Mouse (Mus musculus): Measurements from ENCODE around the gene Slc4a8. TPM values are rescaled to one million over a fixed set of nuclear protein-coding genes. Genes with fewer than 3 reads are reported as not detected.

Gene Slc4a8
- 10 to 100 TPM; 84.1 to 84.7 TPM for total RNA-seq (2021)

DNA sequence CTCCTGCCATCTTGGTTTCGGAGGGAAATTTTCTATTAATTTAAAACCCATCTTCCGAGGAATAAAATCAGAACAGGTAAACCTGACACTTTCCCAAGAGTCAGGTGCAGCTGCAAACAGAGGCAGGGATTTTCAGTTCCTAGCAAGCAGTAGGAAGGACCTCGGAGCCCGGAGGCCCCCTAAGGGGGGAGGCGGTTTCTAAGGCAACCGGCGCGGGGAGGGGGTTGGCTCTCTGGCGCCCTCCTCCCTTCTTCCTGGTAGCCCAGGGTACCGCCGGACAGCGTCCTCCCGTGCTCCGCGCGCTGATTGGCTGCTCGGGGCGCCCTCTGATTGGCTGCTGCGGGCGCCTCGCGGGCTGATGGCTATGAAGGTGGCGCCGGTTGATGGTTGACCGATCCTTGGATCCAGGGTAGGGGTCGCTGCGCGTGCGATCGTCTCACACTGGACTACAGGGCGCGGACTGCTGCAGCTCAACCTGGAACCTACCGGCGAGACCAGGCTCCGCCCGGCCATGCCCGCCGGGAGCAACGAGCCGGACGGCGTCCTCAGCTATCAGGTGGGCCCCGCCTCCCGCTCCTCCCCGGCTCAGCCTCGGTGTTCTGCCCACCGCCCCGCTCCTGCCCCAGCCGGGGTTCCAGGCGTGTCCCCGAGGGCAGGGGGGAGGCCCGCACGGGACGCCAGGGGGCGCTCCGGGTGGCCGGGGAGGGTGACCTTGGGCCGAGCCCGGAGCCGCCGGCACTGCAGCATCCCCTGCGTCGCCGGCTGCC lies at the start of gene Slc4a8:
Slc4a8 (plus strand) TSS at position 329 of the 767 bp plus-strand sequence.
- intact Hi-C loops (cut with DNase I): no loop called here

DNA sequence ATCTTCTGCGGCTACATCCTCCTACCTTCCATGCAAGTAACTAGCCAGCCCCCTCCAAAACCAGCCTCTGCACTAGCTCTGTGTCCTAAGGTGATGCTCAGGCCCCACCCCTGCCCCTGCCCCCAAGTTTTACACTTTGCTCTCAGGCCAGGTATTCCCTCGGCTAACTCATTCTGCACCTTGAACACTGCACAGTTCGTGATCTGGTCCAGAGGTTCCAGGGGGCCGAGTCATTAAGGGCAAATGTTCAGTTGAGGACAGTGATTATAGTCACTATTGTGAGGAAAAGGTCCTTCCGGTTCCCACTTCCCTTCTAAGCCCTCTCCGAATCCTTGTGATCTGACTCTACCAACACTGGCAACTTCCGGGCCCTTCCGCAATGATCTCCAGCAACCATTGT lies 47.1 kb upstream of the Slc4a8 start:
- DNase-seq (ENCODE audit: extremely low spot score in 1 of 2, low spot score in 2 of 2): no peak
- intact Hi-C loops (cut with DNase I): no loop called here

More for the DNA sequence above, at the start of gene Slc4a8:
- DNase-seq (ENCODE audit: extremely low spot score in 1 of 2, low spot score in 2 of 2): peak; percentile 92 to 95

DNA sequence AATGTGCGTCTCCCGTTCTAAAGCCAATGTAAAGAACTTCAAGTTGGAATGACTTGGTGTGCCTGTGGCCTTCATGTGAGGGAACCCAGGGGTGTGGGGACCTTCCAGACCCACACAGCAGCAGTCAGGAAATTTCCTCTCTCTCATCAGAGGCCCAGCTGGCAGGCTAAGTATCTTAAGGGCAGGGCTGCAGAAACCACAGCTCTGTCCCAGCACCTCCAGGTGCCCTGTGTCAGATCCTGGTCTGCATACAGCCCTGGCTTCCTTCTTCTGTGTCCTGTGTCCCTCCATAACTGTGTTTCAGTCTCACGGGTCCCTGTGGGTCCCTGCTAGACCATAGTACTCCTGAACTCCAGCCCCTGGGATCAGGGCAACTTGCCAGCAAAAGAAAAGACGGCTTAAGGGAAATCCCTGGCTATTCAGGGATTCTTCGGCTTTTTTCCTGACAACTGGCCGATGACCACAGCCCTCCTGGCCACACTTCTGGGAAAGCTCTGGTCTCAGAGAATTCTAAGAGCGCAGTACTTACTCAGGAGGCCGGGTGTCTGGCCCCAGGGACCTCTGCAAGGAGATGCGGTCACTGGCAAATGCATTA lies 46.1 kb upstream of the Slc4a8 start:
- no peak for DNase-seq (ENCODE audit: extremely low spot score in 1 of 2, low spot score in 2 of 2)
- intact Hi-C loops (cut with DNase I): no loop called here

DNA sequence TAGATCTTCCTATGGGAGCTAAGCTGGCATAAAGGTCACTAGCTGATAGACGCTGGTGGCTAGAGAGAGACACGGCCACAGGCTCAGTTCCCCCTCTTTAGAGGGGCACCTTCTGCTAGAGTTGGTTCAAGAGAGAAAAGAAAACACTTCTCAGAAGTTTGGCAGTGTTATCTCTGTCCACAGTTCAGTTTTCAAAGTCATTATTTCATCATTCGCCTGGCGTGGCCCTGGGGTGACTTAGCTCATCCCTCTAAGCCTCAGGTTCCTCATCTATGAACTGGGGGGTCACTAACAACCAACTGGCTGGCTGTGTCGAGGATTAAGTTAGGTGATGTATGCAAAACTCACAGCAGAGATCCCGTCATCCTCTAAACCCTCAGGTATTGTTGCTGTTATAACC lies 43.6 kb upstream of the Slc4a8 start:
- intact Hi-C loops (cut with DNase I): no loop called here
- DNase-seq (ENCODE audit: extremely low spot score in 1 of 2, low spot score in 2 of 2): no peak

DNA sequence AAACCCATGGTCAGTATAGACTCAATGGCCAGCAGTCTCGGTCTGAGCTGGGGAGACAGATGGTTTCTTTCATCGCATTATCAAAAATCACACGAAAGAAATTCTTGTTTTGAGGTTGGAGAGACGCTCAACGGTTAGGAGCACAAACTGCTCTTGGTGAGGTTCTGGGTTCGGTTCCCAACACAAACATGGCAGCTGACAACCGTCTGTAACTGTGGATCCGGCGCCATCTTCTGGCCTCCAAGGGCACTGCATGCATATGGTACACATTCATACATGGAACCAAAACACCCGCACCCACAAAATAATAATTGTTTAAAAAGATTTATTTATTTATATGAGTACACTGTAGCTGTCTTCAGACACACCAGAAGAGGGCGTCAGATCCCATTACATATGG lies 43.0 kb upstream of the Slc4a8 start:
- intact Hi-C loops (cut with DNase I): no loop called here
- DNase-seq (ENCODE audit: extremely low spot score in 1 of 2, low spot score in 2 of 2): no peak

DNA sequence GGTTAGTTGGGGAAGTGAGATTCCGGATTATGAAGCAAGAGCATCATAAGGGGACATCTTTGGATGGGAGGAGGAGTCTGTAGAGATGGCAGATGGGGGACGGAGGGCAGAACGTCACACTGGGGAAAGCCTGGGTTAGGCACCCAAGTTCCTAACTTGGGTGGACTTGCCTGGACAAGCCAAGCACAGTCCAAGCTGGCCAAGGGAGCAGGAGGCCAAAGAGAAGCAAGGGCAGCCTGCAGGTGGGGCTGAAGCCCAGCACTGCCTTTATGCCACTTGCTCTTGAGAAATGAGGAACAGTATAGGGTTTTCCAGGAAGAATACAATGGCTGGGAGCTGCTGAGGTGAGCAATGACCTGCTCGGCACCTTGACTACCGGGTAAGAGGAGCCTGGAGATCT lies 42.3 kb upstream of the Slc4a8 start:
- intact Hi-C loops (cut with DNase I): no loop called here
- DNase-seq (ENCODE audit: extremely low spot score in 1 of 2, low spot score in 2 of 2): no peak

DNA sequence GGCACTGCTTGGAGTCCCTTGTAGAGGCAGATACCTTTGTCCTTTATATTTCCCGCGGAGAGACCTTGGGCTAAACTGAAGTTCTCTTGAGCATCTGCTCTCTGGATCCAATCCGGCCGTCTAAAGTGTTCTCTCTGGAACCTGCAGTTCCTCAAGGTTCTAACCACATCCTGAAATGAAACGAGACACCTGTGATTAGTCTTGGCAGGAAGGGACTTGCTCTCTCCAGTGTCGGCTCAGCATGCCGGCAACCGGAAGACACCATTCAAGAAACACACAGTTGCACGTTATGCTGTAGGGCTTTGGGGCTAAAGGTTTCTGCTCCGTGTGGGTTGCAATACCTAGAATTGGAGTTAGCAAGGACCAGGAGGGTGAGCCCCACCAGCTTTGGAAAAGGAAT lies 41.5 kb upstream of the Slc4a8 start:
- intact Hi-C loops (cut with DNase I): no loop called here
- DNase-seq (ENCODE audit: extremely low spot score in 1 of 2, low spot score in 2 of 2): no peak

DNA sequence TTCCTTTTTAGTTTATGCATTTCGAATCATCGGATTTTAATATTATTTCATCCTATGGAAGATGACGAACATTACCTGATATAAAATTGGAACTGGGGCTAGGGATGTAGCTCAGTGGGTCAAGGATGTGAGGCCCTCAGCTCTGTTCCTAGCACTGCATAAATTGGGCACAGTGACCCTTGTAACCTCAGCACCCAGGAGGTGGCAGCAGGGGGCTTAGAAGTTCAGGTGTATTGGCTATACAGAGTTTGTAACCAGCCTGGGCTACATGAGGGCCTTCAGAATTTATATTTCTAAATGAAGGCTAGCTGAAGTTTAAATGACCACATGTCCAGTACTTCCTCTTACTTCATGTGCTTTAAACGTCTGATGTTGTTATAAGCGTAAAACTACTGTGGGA lies 40.1 kb upstream of the Slc4a8 start:
- intact Hi-C loops (cut with DNase I): no loop called here
- no peak for DNase-seq (ENCODE audit: extremely low spot score in 1 of 2, low spot score in 2 of 2)

DNA sequence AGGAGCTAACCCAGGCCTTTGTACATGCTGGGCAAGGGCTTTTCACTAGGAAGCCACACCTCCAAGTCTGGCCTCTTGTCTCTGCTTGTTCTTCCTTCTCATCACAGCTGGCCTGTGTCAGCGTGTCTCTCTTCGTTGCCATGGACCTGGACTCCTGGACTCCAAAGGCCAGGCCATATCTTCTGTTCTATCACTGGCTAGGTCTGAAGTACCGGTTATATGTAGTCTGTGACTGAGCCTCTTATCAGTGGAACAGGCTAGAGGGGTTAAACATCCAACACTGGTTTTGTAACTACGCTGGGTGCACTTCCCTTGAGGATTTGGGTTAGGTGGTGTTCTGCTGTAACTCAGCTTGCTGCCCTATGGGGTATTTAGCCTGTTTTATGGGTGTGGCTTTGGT lies 39.5 kb upstream of the Slc4a8 start:
- intact Hi-C loops (cut with DNase I): no loop called here
- DNase-seq (ENCODE audit: extremely low spot score in 1 of 2, low spot score in 2 of 2): no peak

DNA sequence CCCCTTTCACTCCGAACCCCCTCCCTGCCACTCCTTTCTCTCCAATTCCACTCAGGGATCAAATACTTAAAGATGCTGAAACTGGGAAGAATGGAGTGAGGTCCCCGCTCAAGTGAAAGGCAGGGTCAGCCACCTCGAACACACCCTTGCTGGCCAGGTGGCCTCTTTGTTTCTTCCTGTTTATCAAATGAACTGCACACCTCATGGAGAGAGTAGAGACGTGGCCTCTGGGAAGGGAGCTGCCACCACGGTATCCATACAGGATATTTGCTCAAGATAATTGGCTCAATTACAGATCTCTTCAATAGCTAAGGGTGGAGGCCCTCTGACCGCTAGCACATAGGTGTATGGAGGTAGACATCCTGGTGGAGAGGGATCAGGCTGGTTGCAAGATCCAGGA lies 39.0 kb upstream of the Slc4a8 start:
- DNase-seq (ENCODE audit: extremely low spot score in 1 of 2, low spot score in 2 of 2): no peak
- intact Hi-C loops (cut with DNase I): no loop called here

DNA sequence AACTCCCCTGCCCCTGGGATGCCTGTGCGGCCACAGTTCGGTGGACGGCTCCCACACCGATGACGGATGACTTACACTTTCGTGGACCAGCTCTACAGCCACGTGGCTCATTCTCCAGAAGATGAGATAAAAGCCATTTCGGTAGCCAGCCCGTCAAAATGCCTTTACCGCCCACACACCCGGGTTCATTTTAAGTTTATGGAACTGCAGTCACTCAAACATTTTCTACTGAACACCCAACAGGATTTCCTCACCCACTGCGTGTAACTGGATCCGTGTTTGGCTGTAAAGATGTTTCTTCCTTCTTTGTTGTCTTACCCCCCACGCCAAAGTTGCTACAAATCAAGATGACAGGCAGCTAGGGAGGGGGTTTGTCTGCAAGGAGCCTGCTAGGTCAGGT lies 38.0 kb upstream of the Slc4a8 start:
- no peak for DNase-seq (ENCODE audit: extremely low spot score in 1 of 2, low spot score in 2 of 2)
- intact Hi-C loops (cut with DNase I): no loop called here

DNA sequence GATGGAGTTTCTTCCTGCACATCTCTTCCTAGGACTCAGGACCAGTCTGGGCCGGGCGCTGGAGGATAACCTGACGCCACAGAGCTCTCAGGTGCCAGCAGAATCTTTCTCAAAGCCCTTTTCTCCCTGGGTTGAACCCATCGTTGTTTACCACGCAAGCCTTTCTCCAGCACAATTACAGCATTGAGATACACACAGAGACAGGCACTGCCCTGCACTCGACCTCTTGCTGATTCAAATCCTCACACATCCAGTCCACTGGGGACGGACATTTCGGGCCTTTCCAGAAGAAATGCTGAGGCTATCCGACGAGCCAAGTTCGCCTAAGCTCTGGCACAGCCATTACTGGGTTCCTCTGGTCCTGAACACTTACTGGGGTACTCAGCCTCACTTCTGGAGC lies 34.8 kb upstream of the Slc4a8 start:
- no peak for DNase-seq (ENCODE audit: extremely low spot score in 1 of 2, low spot score in 2 of 2)
- intact Hi-C loops (cut with DNase I): no loop called here

DNA sequence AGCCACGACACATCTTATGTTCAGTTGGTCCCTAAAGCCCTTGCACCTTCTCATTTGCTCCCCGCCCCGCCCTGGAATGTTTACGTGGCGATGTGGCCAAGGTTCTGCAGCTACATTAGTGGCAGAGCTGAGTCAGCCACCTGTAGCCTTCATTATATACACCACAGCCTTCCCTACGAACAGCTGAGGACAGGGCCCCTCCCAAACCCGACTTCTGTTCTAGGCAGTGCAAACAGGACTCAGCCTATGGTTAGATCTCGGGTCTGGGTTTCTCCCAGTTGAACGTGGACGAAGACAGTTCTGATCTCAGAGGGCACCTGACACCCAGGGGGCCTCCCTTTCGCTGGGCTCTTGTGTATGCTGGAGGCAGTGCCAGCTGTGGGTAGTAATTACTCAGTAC lies 33.7 kb upstream of the Slc4a8 start:
- intact Hi-C loops (cut with DNase I): no loop called here
- no peak for DNase-seq (ENCODE audit: extremely low spot score in 1 of 2, low spot score in 2 of 2)

DNA sequence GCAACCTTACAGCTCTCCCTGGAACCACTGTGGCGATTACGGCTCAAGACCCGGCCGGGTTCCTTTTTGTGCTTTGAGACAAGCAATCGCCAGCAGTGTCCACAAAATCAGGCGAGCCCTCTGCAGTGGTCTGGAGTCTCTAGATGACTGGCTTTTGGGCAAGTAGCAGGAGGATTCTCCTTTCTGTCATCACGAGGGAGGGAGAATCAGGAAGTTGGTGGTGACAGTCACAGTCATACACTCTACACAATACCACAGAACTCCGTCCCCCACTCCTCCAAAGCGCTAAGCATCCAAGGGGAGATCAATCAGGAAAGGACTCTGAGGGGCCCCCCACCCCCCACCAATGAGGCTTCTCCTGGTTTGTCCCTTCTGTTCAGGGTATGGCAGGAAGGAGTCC lies 33.0 kb upstream of the Slc4a8 start:
- intact Hi-C loops (cut with DNase I): no loop called here
- no peak for DNase-seq (ENCODE audit: extremely low spot score in 1 of 2, low spot score in 2 of 2)

DNA sequence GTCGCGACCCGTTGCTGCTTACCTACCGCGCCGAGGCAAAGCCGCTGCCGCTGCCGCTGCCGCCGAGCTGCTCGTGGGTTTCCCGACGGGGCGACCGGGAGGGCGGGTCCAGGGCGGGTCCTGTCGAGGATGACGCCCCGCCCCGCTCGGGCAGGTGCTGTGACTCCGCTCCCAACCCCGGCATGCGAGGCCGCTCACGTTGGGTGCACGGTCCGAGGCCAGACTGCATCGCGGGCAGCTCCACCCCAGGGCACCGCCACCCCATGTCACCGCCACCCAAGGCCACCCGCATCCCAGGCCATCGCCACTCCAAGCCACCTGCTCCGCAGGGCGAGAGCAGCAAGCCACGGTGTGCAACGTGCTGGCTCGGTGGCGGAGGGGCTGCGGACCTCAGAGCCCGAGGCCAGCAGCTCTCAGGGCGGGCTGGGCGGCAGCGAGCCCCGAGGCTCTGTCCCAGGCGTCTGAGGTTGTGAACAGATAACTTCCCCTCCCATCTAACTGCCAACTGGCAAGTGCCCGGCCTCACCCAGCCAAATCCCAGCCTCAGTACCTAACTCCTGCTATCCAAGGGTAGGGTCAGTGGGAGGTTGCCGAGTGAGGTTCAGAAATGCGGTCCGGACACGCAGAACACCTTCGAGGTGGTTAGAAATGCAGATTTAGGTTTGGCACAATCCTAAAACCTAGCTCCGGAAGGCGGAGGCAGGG lies 32.1 kb upstream of the Slc4a8 start, which contains the start of gene Galnt6:
Galnt6 (minus strand) TSS at position 96 of the 705 bp plus-strand sequence.
- peak in 1 of 2 experiments; percentile 49 for DNase-seq (ENCODE audit: extremely low spot score in 1 of 2, low spot score in 2 of 2)
- intact Hi-C loops (cut with DNase I): no loop called here

DNA sequence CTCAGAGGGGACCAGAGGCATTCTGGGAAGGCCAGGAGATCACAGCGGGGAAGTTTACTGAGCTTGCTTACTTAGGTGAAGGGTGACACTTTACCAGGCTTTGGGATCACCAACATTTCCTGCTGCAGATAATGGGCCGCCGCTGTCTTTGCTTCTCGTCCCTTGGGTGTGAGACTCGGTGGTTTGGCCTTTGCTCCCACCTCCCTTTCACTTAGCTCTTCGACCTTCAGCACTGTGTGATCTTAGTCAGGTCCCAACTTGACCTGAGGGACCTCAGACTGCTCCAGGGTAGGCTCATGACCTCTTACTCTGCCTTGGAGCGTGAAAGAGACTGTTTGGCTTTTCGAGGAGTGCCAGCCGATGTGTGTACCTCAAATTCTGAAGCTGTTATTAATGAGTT lies 30.5 kb upstream of the Slc4a8 start:
- intact Hi-C loops (cut with DNase I): no loop called here
- no peak for DNase-seq (ENCODE audit: extremely low spot score in 1 of 2, low spot score in 2 of 2)

DNA sequence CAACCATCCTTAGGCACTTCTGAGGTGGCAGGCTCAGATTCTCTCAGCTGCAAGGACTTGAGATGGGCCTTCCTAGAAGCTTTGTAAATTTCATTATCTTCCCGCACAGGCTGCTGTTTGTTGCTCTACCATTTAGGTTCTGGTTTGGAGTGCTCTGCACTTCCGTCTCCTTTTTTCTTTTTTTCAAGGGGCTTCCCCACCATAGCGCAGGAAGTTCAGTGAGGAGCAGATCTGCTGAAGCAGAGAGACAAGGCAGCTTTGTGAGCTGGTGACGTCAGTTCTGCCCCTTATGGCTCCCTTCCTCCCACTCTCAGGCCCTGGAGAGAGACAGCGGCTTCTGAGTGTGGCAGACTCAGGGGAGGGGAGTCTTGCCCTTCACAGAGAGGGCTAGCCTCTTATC lies 29.0 kb upstream of the Slc4a8 start:
- intact Hi-C loops (cut with DNase I): no loop called here
- DNase-seq (ENCODE audit: extremely low spot score in 1 of 2, low spot score in 2 of 2): no peak

DNA sequence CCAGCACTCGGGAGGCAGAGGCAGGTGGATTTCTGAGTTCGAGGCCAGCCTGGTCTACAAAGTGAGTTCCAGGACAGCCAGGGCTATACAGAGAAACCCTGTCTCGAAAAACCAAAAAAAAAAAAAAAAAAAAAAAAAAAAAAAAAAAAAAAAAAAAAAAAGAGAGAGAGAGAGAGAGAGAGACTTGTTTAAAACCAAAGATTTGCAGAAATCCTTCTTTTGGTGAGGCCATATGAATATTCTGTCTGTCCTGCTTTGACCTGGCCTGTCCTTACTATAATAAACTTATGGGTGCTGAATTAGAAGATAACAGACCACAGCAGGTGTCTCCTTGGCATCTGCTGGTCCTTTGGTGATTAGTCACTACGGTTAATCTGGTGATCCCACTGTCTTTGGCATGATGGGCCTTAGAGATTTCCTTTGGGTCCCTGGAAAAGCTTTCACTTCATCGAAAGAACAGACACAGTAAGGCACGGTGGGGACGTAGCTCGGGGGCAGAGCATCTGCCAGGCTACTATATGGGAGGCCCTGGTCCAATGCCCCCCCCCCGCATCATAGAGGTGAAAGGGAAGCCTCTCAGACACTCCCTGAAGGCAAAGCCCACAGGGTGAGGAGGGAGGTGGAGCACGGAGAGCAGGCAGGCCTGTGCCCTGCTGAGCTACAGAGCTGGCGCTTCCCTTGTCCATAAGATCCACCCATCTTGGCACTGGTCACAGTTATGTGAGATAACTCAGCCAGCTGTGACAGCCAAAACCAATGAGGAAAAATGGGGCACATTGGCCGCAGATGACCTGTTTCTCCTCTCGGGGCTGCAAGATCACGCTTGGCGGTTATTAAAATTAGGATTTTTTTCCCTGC lies 26.2 kb upstream of the Slc4a8 start:
- intact Hi-C loops (cut with DNase I): no loop called here
- no peak for DNase-seq (ENCODE audit: extremely low spot score in 1 of 2, low spot score in 2 of 2)

DNA sequence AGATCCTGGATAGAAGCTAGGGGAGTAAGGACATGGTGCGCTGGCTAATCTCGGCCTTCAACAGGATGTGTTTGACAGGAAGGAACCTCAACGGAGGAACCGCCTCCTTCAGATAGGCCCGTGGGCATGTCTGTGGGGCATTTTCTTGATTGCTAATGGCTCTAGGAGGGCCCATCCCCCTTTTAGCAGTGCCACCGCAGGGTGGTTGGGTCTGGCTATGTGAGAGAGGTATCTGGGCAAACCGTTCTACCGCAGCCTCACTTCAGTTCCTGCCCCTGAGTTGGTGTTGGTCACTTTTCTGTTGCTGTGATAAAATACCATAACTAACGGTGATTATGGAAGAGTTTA lies 25.6 kb upstream of the Slc4a8 start:
- intact Hi-C loops (cut with DNase I): no loop called here
- no peak for DNase-seq (ENCODE audit: extremely low spot score in 1 of 2, low spot score in 2 of 2)

Data from left cerebral cortex, postnatal 10 days (tissue).